Mouse (Mus musculus): ENCODE measurements around the gene Chic2.

Gene Chic2

DNA sequence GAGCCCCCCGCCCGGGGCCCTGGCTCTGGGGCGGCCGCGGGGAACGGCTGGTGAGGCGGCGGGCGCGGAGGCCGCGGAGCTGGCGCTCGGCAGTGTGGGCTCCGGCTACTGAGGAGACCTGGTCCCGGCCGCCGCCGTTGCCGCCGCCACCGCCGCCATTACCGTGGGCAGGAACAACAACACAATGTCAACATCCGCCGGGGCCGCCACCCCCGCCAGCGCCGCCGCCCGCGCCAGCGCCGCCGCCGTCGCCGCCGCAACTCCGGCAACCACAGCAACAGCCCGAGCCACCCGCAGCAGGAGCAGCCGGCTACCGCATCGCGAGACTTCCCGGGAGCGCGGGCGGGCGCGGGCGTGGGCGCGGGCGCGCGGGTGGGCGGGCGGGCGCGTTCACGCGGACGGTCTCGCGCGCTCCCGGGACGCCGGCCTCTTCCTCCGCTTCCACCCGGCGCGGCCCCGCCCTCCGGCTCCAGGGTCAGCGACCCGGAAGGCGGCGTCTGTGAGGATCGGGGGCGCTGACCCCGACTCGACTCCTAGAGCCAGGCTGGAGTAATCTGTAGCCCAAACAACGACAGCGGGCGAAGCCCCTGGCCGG, at the start of gene Chic2:
Chic2 (minus strand) TSS at position 465 of the 595 bp plus-strand sequence.
- DNase-seq (ENCODE audit: low spot score in 2 of 2) = peak; percentile 83 to 87

DNA sequence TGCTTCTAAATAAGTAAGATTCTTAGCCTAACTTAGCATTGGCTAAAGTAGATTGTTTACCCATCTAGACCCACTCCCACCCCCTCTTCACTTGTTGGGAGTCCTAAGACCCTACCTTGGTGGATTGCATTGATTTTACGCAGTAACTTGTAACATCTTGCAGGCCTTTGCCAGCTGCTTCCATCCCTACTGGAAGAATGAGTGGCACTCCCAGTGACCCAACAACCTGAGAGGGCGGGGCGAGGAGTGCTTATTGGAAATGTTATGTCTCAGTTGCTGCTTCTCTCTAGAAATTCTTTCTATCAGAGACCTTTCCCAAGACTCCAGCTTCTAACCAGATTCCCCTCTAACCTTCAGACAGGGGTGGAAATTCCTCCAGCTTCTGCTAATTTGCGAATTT, 41.3 kb upstream of the Chic2 start:
- no peak for DNase-seq (ENCODE audit: low spot score in 2 of 2)

DNA sequence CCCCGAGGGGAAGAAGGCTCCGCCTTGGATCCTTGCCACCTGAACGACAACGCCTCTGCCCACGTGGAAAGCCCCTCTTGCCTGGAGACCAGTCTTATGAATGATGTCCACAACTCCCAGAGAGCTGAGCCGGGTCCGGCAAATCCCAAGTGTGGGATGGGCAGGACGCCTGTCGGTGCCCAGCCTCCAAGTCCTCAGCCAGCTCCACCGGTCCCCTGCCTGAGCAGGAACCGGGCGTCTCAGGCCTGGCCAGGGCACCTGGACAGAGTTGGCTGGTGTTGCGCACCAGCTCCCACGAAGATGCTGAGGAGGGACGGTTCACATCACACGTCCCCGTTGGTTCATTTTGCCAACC, 40.9 kb upstream of the Chic2 start:
- DNase-seq (ENCODE audit: low spot score in 2 of 2) = no peak

DNA sequence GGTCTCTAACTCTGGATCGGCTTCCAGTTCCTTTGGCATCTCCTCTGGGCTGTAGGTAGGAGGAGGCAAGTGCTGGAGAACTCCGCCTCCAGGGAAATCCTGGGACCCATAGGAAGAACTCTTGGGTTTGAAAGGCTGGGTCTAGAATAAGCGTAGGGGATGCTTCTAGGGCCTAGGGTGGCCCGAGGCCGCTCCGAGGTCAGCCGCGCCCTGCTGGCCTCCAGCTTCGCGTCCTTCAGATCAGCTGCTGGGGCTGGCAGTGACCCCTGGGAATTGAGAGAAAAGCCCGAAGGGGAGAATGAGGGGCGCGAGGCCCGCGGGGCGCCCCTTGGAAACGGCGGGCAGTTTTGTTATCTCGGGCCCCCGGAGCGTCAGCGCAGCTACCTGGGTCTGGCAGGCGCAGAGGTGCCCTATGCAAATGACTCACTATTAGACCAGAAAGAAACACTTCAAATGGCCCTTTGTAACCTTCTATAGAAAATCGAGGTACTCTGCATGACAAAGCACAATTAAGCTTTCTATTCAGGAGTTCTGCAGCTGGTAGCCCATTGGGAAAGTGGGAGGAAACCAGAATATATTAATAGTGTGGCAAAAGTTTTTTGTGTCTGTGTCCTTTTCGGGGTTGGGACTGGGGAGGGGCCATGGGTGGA, 40.4 kb upstream of the Chic2 start:
- no peak for DNase-seq (ENCODE audit: low spot score in 2 of 2)

DNA sequence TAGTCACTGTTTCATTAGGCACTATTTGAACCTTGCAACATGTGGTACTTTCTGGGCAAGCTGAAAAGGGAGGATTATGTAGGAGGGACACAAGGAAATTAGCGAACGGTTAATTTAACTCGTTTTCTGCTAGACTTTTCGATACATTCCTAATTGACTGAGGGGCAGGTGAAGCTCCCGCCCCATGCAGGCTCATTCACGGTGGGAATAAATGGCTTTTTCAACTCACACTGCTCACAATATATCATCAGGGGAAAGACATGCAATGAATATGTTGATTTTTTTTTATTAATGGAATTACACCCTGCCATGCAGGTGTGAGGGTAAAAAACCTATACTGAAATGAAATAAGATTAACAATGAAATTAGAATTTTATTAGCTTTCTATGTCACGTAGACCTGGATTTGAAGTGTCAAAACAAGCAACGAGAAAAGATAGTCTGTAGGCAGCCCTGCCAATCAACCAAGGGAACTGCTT, 39.9 kb upstream of the Chic2 start:
- DNase-seq (ENCODE audit: low spot score in 2 of 2) = no peak

DNA sequence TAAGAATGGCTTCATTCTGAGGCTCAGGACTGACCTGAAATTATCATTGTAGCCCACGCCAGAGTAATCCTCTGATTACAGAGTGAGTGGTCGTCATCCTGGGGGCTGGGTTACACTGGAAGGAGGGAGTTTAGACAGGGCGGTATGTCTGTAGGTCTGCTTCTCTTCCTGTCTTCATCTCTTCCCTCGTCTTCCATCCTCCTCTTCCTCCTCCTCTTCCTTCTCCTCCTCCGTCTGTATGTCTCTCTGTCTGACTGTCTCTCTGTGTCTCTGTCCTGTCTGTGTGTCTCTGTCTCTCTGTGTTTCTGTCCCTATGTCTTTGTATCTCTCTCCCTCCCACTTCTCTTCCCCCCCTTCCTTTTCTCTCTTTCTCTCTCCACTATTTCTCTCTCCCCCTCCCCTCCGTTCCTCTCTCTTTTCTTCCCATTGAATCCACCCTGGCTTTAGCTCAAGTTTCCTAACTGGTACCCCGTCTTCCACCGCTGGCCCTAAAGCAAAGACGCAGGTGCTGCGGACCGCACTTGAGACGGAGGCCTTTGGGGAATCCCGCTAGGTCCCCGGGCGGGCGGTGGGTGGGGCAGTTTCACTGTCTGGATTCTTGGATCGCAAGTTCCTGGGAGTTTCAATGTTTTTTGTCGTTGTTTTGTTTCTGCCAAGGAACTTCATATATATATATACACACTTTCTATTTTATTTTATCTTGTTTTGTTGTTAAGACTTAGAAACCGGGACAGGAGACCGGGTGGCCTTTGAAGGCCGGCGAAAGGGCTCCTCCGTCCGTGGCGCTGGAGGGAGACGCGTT, 39.2 kb upstream of the Chic2 start:
- DNase-seq (ENCODE audit: low spot score in 2 of 2) = no peak

DNA sequence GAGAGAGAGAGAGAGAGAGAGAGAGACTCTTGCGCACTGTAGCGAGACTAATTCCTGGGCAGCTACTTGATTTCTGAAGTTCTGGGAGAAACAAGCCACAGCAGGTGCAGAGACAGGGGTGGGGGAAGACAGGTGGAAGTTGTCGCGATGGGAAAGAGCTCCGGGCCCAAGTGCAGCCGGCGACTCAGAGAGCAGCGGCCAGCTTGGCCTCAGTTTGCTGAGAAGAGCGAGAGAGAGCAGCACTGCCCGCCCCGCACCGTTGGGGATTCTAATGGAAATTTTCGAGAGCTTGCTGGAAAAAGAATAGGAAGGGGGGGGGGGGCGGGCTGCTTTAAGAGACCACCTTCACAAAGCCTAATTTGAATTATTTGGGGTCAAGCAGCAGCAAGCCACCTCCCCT, 38.5 kb upstream of the Chic2 start:
- no peak for DNase-seq (ENCODE audit: low spot score in 2 of 2)

DNA sequence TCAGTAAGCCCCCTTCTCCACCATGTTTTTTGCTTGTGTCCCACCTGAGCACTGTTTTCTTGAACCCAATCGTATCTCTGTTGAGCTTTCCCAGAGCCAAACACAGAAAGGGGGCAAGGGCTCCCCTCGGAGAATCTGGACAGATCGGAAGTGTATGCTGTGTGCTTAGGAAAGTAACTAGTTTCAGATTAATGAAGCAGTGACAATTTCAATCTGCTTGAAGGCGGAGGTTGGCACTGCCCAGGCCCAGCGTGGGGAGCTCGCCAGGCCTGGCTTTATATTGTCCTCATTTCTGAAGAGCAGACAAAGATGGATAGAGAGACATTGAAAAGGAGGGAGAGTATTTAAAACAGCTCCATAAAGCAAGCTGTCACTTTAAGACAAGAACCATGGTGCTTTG, 37.9 kb upstream of the Chic2 start:
- no peak for DNase-seq (ENCODE audit: low spot score in 2 of 2)

DNA sequence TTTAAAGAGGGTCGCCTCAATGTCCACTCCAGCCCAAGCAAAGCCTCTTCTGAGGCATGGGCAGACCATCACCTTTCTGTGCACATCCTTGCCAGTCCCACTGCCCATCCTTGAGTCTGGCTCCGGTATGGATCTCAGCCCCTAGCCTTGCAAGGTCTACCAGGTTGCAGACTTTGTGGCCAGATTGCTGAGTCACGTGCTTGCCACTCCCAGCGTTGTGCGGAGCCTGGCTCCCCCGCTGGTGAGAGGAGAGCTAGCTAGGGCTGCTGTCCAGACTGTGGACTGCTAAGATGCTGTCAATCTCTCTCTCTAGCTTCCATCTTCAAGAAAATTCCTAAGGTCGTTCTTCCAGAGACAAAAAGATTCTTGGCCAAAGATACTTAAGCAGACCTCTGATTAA, 35.0 kb upstream of the Chic2 start:
- DNase-seq (ENCODE audit: low spot score in 2 of 2) = no peak

DNA sequence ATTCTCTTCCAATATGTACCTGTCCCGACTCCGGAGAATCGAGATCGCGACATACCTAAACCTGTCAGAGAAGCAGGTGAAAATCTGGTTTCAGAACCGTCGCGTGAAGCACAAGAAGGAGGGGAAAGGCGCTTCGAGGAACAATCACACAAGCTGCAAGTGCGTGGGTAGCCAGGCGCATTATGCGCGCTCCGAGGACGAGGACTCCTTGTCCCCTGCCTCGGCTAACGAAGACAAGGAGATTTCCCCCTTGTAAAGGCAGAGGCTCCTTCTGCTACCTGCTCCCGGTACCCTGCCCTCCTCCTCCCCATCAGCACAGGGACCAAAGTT, 32.4 kb upstream of the Chic2 start:
- no peak for DNase-seq (ENCODE audit: low spot score in 2 of 2)

DNA sequence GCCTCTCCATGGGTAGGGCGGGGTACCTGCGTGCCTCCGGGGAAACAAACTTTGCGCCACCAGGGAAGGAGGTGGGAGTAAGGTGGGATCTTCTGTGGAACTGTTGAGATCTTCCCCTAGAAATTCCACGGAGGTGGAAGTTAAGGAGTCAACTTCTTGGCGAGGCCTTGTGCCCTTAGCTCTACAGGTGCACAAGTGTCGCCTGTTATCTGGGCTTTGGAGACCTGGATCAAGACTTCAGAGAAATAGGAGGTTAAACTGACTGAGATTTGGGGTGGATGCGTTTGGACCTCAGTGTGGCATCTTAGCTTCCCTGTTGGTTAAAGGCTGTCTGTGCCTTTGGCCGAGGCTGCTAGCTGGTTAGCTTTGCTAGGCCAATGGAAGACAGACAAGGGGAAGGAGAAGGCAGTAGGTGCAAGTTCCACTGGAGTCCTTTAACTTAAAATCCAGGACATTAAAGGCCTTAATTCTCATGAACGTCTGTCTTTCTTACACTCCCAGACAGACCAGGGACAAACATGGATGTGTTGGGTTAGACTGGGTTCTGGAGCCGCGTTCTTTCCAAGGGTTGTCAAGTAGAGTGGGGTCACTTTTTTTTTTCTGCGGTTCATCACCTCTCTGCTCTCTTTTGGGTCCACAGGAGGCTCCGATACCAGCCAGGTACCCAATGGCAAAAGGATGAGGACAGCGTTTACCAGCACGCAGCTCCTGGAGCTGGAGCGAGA, 31.9 kb upstream of the Chic2 start:
- no peak for DNase-seq (ENCODE audit: low spot score in 2 of 2)

DNA sequence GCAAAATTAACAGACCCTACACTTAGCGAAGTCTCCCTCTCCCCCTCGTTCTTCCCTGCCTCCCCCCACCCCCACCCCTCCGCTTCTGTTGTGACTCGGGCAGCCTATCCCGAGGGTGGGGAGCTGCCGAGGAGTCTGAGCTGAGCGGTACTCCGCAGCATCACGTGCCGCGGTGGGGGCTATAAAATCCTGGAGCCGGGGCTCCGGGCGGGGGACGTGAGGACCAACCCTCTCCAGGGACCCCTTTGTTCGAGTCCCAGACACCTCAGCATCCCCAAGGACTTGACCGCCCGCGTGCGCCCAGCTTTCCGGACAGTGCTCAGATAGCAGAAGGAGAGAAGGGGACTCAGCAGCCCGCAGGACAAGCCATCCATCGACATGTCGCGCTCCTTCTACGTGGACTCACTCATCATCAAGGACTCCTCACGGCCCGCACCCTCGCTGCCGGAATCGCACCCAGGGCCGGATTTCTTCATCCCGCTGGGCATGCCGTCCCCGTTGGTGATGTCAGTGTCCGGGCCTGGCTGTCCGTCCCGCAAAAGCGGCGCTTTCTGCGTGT, 30.9 kb upstream of the Chic2 start, which contains the start of gene Gsx2:
Gsx2 (plus strand) TSS at position 219 of the 559 bp plus-strand sequence.
- no peak for DNase-seq (ENCODE audit: low spot score in 2 of 2)

DNA sequence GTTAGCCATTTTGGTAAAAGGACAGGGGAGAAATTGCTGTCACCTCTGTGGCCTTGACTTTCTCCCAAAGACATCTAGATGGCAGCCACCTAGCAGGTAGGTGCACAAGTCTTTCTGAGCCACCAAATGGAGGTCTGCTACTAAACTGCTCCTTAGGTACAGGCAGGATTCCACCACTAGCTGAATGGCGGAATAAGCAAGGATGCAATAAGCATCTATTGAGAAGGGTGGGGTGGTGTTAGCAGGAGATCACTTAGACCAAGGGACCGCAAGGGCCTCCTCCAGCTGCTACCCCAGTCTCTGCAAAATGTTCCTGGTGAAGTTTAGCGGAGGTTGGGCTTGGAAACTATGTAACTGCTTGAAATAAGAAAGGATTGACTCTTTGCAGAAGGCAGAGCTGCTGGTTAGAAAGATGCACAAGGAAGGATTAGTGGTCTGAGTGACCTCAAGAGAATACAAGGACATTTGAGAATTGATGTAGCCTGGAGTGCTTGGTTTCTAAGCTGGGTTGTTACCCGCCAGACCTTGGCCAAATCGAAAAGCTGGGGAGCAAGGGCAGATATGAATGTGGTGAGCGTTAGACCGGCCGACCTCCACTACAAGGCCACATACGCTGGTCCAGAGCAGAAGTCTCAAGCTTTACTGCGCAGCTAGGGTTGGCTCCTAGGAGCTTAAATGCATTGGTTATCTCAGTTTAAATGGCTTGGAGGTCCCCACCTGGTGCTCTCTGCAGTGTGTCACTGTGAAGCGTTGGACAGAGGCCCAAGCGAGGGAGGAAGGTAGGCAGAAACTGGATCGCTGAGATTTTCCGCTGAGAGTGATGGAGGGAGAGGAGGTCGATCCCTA, 30.2 kb upstream of the Chic2 start:
- DNase-seq (ENCODE audit: low spot score in 2 of 2) = no peak

DNA sequence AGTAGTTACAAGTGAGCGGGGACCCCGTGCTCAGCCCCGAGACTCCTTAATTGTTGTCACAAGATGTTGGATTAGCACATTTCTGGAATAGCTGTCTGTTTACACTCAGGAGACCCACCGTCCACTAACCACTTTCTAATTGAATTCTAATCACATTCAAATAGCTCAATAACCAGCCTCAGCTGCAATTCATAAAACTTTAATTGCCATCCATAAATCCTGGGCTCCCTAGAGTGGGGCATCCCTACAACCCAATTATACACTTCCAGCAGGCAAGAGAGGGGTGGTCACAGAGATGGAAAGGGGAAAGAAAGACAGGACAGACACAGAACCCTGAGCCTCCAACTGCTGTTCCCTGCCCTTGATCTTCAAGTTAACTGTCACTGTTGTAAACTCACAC, 29.6 kb upstream of the Chic2 start:
- no peak for DNase-seq (ENCODE audit: low spot score in 2 of 2)

DNA sequence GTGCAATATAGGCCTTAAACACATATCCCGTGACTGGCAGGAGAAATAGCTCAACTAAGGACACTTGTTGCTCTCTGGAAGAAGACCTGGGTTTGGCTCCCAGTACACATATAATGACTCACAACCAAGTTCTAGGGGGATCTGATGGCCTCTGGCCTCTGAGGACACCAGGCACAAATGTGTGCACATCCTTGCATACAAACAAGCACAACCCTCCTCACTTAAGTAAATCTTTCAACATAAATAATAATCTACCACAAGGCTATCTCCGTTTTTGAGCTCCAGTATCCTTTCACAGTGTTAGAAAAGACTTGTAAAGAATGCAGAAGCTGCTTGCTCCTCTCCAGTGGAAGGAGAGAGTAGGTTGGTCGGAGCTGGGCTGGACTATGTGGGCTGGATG, 29.1 kb upstream of the Chic2 start:
- DNase-seq (ENCODE audit: low spot score in 2 of 2) = no peak

DNA sequence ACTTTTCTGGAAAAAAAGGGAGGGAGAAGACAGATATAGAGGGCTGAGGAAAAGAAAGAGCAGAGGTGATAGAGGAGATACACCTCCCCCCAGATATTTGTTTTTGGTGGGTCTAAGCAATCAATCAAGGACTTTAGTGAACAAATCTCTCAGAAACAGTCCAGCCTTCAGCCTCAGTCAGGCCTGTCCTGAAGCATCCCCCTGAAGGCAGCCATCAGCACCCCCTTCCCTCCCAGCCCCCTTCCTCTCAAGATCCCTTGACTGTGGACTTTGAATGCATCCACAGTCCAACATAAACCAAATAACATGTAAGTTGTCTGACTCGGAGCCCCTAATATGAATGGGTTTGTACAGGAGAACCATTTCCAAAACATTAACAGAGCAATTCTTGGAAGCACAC, 28.6 kb upstream of the Chic2 start:
- no peak for DNase-seq (ENCODE audit: low spot score in 2 of 2)

DNA sequence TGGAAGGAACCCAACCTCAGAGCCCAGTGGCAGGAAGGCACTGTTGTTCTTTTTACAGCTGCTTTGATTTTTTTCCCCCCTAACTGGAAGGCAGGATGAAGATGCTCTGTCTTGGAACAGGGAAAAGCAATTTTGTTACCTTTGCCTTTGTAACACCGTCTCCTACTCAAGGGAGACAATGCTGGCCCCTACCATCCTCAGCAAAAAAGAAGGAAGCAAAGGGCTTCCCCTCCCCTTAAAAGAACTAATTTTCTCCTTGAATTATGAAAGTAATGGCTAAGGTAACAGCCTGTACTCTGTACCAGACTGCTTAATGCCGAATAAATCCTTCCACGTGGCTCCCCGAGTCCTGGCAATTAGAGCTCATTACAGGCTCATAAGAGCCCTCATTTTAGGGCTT, 28.0 kb upstream of the Chic2 start:
- no peak for DNase-seq (ENCODE audit: low spot score in 2 of 2)

DNA sequence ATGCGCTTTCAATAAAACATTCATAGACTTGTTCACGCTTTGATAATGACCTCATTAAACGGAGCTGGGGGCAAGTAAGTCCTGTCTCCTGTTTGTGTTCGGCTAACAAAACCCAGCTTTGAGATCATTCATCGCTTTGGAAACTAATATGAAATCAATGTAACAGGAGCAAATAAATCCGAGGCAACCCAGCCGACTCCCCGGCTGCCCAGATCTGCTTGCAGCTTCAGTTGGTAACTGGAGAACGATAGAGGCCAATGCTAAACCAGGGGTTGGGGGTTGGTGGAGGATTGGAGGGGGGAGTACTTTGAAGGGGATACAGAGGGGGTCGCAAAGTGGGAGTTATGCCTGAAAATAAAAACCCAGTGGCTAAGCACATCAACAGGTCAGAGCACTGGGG, 27.4 kb upstream of the Chic2 start:
- no peak for DNase-seq (ENCODE audit: low spot score in 2 of 2)

DNA sequence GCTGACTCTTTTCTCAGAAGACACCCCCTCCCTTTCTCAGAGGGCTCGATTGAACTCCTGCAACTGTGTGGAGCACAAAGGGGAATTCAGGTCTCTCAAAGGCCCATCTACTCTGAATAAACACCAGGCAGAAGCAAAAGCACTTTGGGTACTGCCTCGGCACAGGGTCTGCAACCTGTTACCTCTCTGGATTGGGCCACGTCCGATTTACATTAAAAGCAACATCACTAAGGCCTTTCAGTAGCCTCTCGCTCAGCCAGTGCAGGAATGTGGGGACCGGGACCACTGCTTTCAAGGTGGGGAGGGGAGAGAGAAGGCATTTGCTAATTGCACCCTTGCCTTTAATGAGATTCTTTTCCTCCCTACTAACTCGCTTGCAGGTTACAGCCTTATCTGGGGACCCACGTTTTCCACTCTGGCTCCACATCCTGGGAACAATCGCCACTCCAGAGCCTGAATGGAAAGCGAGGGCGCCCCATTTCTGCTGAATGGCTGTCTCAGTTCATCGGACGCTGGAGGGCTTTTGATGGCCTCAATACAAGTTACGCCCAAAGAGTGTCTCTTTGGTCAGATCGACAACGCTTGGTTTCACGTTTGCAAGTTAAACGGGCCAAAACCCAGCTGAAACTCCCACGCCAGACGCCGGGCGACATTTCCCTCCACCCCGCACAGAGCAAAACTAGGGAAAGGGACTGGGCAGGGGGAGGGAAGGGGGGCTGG, 26.2 kb upstream of the Chic2 start:
- DNase-seq (ENCODE audit: low spot score in 2 of 2) = no peak

DNA sequence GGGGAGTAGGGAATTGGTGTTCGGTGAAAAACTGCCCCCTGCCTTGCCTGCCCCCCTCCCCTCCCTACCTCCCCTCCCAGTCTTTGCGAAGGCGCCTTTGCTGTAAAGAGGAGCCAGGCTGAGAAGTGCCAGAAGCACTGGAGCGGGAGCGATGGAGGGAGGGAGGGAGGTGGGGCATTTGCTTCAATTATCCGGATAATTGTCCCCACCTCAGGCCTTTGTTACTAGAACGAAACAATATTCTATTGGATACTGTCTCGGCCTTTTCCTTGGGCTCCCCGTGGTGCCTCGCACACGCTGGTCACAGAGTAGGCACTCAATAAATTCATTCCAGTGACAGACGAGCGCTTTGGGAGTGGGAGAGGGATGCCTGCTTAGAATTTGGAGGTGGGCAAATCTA, 25.6 kb upstream of the Chic2 start:
- DNase-seq (ENCODE audit: low spot score in 2 of 2) = no peak

All from urinary bladder, postnatal 4 days (tissue).